Comparison of ENCODE assay signal across 17 mouse cellular contexts in the genomic region with DNA sequence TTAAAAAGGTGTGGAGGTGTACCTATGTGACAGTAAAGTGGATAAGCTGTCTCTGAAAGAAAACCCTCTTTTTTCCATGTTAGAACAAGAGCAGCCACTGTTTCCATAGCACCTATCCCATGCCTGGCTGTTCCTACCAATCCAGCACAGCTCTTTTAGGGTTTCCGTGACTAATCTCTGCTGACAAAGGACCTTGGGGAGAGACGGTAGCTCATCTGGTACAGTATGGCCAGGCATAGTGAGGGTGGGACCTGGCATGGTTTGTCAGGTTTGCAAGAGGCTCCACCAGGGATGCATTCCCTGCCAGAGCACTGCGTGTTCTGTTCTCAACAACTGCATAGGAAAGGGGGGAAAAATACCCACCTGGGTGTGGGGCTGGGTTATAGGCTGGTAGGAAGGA. TPM values are rescaled to one million over a fixed set of nuclear protein-coding genes. Genes with fewer than 3 reads are reported as not detected.
DNase-seq lines count a peak whose midpoint lies in the region; ATAC-seq lines count a peak whose summit lies in the region.
"Had no signal": no experiment of that assay in that cellular context is flagged by ENCODE, and none has a peak within 500 bp of the region (broad histone marks: within the 10 kb centered on the region; RNA-seq: fewer than 3 reads in every experiment).

No protein-coding gene starts in this region.

- no peak overlapping the region for H3K4me2 ChIP-seq in hindbrain, embryonic 13.5 days
- H3K4me2 ChIP-seq in neural tube, embryonic 15.5 days: no peak overlapping the region
- H3K4me2 ChIP-seq in kidney, embryonic 16.5 days (replicated peaks; ENCODE audit: low read depth, low read length): no peak overlapping the region

- H3K4me1 ChIP-seq in hindbrain, embryonic 13.5 days (replicated peaks): peaks cover 57% of the 10 kb centered on the region
- H3K4me1 ChIP-seq in hindbrain, embryonic 10.5 days (replicated peaks): peaks cover 43% of the 10 kb centered on the region
- H3K4me1 ChIP-seq in neural tube, embryonic 15.5 days: peaks cover 46% of the 10 kb centered on the region
- H3K4me1 ChIP-seq in kidney, embryonic 16.5 days (ENCODE audit: insufficient read depth, low read length): peaks cover 8% of the 10 kb centered on the region; the same call in 1 of the 2 replicates

- no peak overlapping the region for H3K4me3 ChIP-seq in hindbrain, embryonic 13.5 days
- H3K4me3 ChIP-seq in hindbrain, embryonic 10.5 days: no peak overlapping the region
- H3K4me3 ChIP-seq in neural tube, embryonic 15.5 days (replicated peaks): no peak overlapping the region
- no peak overlapping the region for H3K4me3 ChIP-seq in kidney, embryonic 16.5 days (ENCODE audit: low read length)
- H3K4me3 ChIP-seq: erythroblast, embryonic 14.5 days had no signal

- WGBS in hindbrain, embryonic 13.5 days: 68% methylated on average over 3 of the region's 3 CpGs
- 80% methylated on average over 3 of the region's 3 CpGs for WGBS in hindbrain, embryonic 10.5 days
- WGBS in neural tube, embryonic 15.5 days: 40% methylated on average over 3 of the region's 3 CpGs
- 90% methylated on average over 3 of the region's 3 CpGs for WGBS in kidney, embryonic 16.5 days

- H3K9ac ChIP-seq in hindbrain, embryonic 13.5 days: no peak overlapping the region
- H3K9ac ChIP-seq in neural tube, embryonic 15.5 days (replicated peaks): no peak overlapping the region
- no peak overlapping the region for H3K9ac ChIP-seq in kidney, embryonic 16.5 days (replicated peaks; ENCODE audit: low read length)

- ATAC-seq in hindbrain, embryonic 13.5 days (ENCODE audit: low FRiP score): 0 out of 2 replicates have a peak, but pooled peaks have one; percentile 21
- ATAC-seq in neural tube, embryonic 15.5 days (ENCODE audit: low FRiP score): no peak; the same call in 1 of the 2 replicates
- ATAC-seq in kidney, embryonic 16.5 days (ENCODE audit: low FRiP score, low TSS enrichment): no peak

- no peaks in the 10 kb centered on the region for H3K27me3 ChIP-seq in hindbrain, embryonic 13.5 days
- H3K27me3 ChIP-seq in hindbrain, embryonic 10.5 days (ENCODE audit: insufficient read depth, poor library complexity, severe bottlenecking): no peaks in the 10 kb centered on the region
- no peaks in the 10 kb centered on the region for H3K27me3 ChIP-seq in neural tube, embryonic 15.5 days (replicated peaks)
- H3K27me3 ChIP-seq in kidney, embryonic 16.5 days (ENCODE audit: insufficient read depth, low read length): no peaks in the 10 kb centered on the region
- H3K27me3 ChIP-seq: CH12.LX had no signal

- intact Hi-C loops in left cerebral cortex, postnatal 36 days (cut with DNase I): no loop called here

- peak; percentile 69 for DNase-seq in adrenal gland, adult 2 months
- no peak for DNase-seq in adrenal gland, adult 8-10 months
- no peak for DNase-seq in hindbrain, embryonic 10.5 days (ENCODE audit: low spot score)
- no peak for DNase-seq in neural tube, embryonic 10.5 days (ENCODE audit: extremely low spot score, low spot score)
- DNase-seq in left cerebral cortex, postnatal 36 days (ENCODE audit: low spot score in 2 of 2): no peak
- DNase-seq: cerebellum, adult 9-10 months; kidney, adult 2 months; kidney, postnatal 4 days; layer of hippocampus, postnatal 36 days; lung, adult 2 months; thymus, postnatal 36 days had no signal

- no peaks in the 10 kb centered on the region for H3K9me3 ChIP-seq in hindbrain, embryonic 13.5 days
- H3K9me3 ChIP-seq in hindbrain, embryonic 10.5 days: no peaks in the 10 kb centered on the region
- no peaks in the 10 kb centered on the region for H3K9me3 ChIP-seq in neural tube, embryonic 15.5 days (replicated peaks)
- H3K9me3 ChIP-seq in kidney, embryonic 16.5 days (ENCODE audit: low read length): no peaks in the 10 kb centered on the region

- H3K36me3 ChIP-seq in hindbrain, embryonic 13.5 days: no peaks in the 10 kb centered on the region
- no peaks in the 10 kb centered on the region for H3K36me3 ChIP-seq in hindbrain, embryonic 10.5 days
- H3K36me3 ChIP-seq in neural tube, embryonic 15.5 days: no peaks in the 10 kb centered on the region
- no peaks in the 10 kb centered on the region for H3K36me3 ChIP-seq in kidney, embryonic 16.5 days (ENCODE audit: insufficient read depth, low read length)

- H3K27ac ChIP-seq in hindbrain, embryonic 13.5 days: no peak overlapping the region; the same call in 1 of the 2 replicates
- no peak overlapping the region for H3K27ac ChIP-seq in hindbrain, embryonic 10.5 days
- peak overlapping the region; percentile 48; the same call in 1 of the 2 replicates for H3K27ac ChIP-seq in neural tube, embryonic 15.5 days (replicated peaks)
- H3K27ac ChIP-seq in kidney, embryonic 16.5 days (ENCODE audit: low read length): no peak overlapping the region
- H3K27ac ChIP-seq: macrophage had no signal

RNA-seq across cellular contexts. Expression of a gene that starts 52.0 kb away (rescaled TPM):
- total RNA-seq in adrenal gland, adult 2 months (2021): 10 to 100 TPM; 40.2 to 43.2 TPM
- 20.0 and 20.1 TPM in 2 replicates for polyA plus RNA-seq in adrenal gland, adult 2 months (2012; rRNA removed)
- 10 to 100 TPM; 33.7 to 76.4 (median 56.5) TPM for total RNA-seq in adrenal gland, adult 8-10 months (2022)
- 15.1 and 15.8 TPM in 2 replicates for polyA plus RNA-seq in hindbrain, embryonic 13.5 days (2015; fragmentation: Nextera tagmentation; extraction: Ambion mirVana)
- polyA plus RNA-seq in hindbrain, embryonic 10.5 days (2016; fragmentation: Nextera tagmentation; extraction: Ambion mirVana): 6.6 and 7.8 TPM in 2 replicates
- 13.9 and 15.6 TPM in 2 replicates for polyA plus RNA-seq in neural tube, embryonic 15.5 days (2015; fragmentation: Nextera tagmentation; extraction: Ambion mirVana)
- 6.8 and 8.4 TPM in 2 replicates for polyA plus RNA-seq in kidney, embryonic 16.5 days (2015; fragmentation: Nextera tagmentation; extraction: Ambion mirVana)
- 100 to 1,000 TPM in 1 of 2 experiments, 10 to 100 TPM in 1; 89.8 to 116 TPM for total RNA-seq in left cerebral cortex, postnatal 36 days (2021)
